Comparison of ENCODE assay signal across 10 mouse cellular contexts in genomic region chr1:134562457-134562856, GRCm38 (mm10). TPM values are rescaled to one million over a fixed set of nuclear protein-coding genes. Genes with fewer than 3 reads are reported as not detected.
DNase-seq lines count a peak whose midpoint lies in the region; ATAC-seq lines count a peak whose summit lies in the region.
"Had no signal": no experiment of that assay in that cellular context is flagged by ENCODE, and none has a peak within 500 bp of the region (broad histone marks: within the 10 kb centered on the region; RNA-seq: fewer than 3 reads in every experiment).

No protein-coding gene starts in this region.

- H3K36me3 ChIP-seq in lung, embryonic 16.5 days (ENCODE audit: control insufficient read depth, insufficient read depth, low read length), result no peaks in the 10 kb centered on the region
- H3K36me3 ChIP-seq in forebrain, embryonic 14.5 days (ENCODE audit: control insufficient read depth, insufficient read depth, low read length), result no peaks in the 10 kb centered on the region
- no peaks in the 10 kb centered on the region for H3K36me3 ChIP-seq in liver, embryonic 12.5 days
- H3K36me3 ChIP-seq in stomach, embryonic 16.5 days (ENCODE audit: control insufficient read depth, insufficient read depth, low read length), result no peaks in the 10 kb centered on the region

- no peak overlapping the region for H3K27ac ChIP-seq in lung, embryonic 16.5 days (ENCODE audit: low read length)
- no peak overlapping the region for H3K27ac ChIP-seq in forebrain, embryonic 14.5 days (ENCODE audit: low read depth, low read length)
- peak overlapping the region; percentile 63; the same call in 1 of the 2 replicates for H3K27ac ChIP-seq in liver, embryonic 12.5 days
- no peak overlapping the region for H3K27ac ChIP-seq in stomach, embryonic 16.5 days (ENCODE audit: low read length)

- no peaks in the 10 kb centered on the region for H3K9me3 ChIP-seq in lung, embryonic 16.5 days (ENCODE audit: control insufficient read depth, low read length)
- no peaks in the 10 kb centered on the region for H3K9me3 ChIP-seq in forebrain, embryonic 14.5 days (replicated peaks; ENCODE audit: control insufficient read depth, low read length)
- no peaks in the 10 kb centered on the region for H3K9me3 ChIP-seq in liver, embryonic 12.5 days (replicated peaks)
- no peaks in the 10 kb centered on the region for H3K9me3 ChIP-seq in stomach, embryonic 16.5 days (replicated peaks; ENCODE audit: control insufficient read depth, low read length)

- H3K4me2 ChIP-seq in lung, embryonic 16.5 days (ENCODE audit: low read depth, low read length), result peak overlapping the region; percentile 87
- H3K4me2 ChIP-seq in forebrain, embryonic 14.5 days (ENCODE audit: low read length), result peak overlapping the region; percentile 65
- peak overlapping the region; percentile 98 for H3K4me2 ChIP-seq in liver, embryonic 12.5 days
- H3K4me2 ChIP-seq in stomach, embryonic 16.5 days (ENCODE audit: low read depth, low read length), result peak overlapping the region; percentile 80

- H3K4me3 ChIP-seq in lung, embryonic 16.5 days (ENCODE audit: low read length), result peak overlapping the region; percentile 100
- H3K4me3 ChIP-seq in forebrain, embryonic 14.5 days (ENCODE audit: low read depth, low read length), result peak overlapping the region; percentile 100
- H3K4me3 ChIP-seq in liver, embryonic 12.5 days, result peak overlapping the region; percentile 89
- H3K4me3 ChIP-seq in stomach, embryonic 16.5 days (replicated peaks; ENCODE audit: low read length), result peak overlapping the region; percentile 100

- no peak for DNase-seq in lung, postnatal 14 days
- no peak for DNase-seq in forebrain, embryonic 14.5 days (ENCODE audit: low spot score)
- no peak for DNase-seq in spleen, postnatal 14 days (ENCODE audit: low spot score in 2 of 2)
- DNase-seq in left cerebral cortex, adult 8-10 months (ENCODE audit: low spot score in 2 of 2), result no peak
- DNase-seq in cerebellum, adult 11-12 months, result no peak
- DNase-seq: cerebellum, postnatal 36 days; kidney, postnatal 4 days had no signal

- H3K27me3 ChIP-seq in lung, embryonic 16.5 days (ENCODE audit: control insufficient read depth, insufficient read depth, low read depth, low read length), result no peaks in the 10 kb centered on the region
- no peaks in the 10 kb centered on the region for H3K27me3 ChIP-seq in forebrain, embryonic 14.5 days (replicated peaks; ENCODE audit: control insufficient read depth, insufficient read depth, low read length)
- H3K27me3 ChIP-seq in liver, embryonic 12.5 days (replicated peaks), result no peaks in the 10 kb centered on the region
- H3K27me3 ChIP-seq in stomach, embryonic 16.5 days (ENCODE audit: control insufficient read depth, insufficient read depth, low read length), result no peaks in the 10 kb centered on the region

- ATAC-seq in lung, embryonic 16.5 days (ENCODE audit: low read depth), result no peak
- no peak for ATAC-seq in forebrain, embryonic 14.5 days
- ATAC-seq in liver, embryonic 12.5 days, result no peak
- no peak for ATAC-seq in stomach, embryonic 16.5 days (ENCODE audit: insufficient read depth, low FRiP score)

- H3K9ac ChIP-seq in lung, embryonic 16.5 days (ENCODE audit: low read length), result no peak overlapping the region
- H3K9ac ChIP-seq in forebrain, embryonic 14.5 days (ENCODE audit: low read length), result peak overlapping the region; percentile 99
- H3K9ac ChIP-seq in liver, embryonic 12.5 days, result no peak overlapping the region
- H3K9ac ChIP-seq in stomach, embryonic 16.5 days (ENCODE audit: low read length), result no peak overlapping the region

- H3K4me1 ChIP-seq in lung, embryonic 16.5 days (replicated peaks; ENCODE audit: control insufficient read depth, insufficient read depth, low read length), result peaks cover 12% of the 10 kb centered on the region
- peaks cover 12% of the 10 kb centered on the region for H3K4me1 ChIP-seq in forebrain, embryonic 14.5 days (ENCODE audit: control insufficient read depth, insufficient read depth, low read length)
- H3K4me1 ChIP-seq in liver, embryonic 12.5 days, result peaks cover 50% of the 10 kb centered on the region
- H3K4me1 ChIP-seq in stomach, embryonic 16.5 days (ENCODE audit: control insufficient read depth, insufficient read depth, low read length), result peaks cover 13% of the 10 kb centered on the region

RNA-seq across cellular contexts. Expression of gene Kdm5b, which starts 2.5 kb away (rescaled TPM):
- 43.4 and 46.4 TPM in 2 replicates for polyA plus RNA-seq in lung, embryonic 16.5 days (2015; fragmentation: Nextera tagmentation; extraction: Ambion mirVana)
- 75.3 and 88.4 TPM in 2 replicates for polyA plus RNA-seq in forebrain, embryonic 14.5 days (2014; fragmentation: Nextera tagmentation; extraction: Ambion mirVana)
- 16.1 and 16.5 TPM in 2 replicates for polyA plus RNA-seq in liver, embryonic 12.5 days (2016; fragmentation: Nextera tagmentation; extraction: Ambion mirVana)
- polyA plus RNA-seq in stomach, embryonic 16.5 days (2015; fragmentation: Nextera tagmentation; extraction: Ambion mirVana), result 48.4 and 51.7 TPM in 2 replicates
- 10 to 100 TPM; 61.2 to 67.6 (median 63.5) TPM for total RNA-seq in left cerebral cortex, adult 8-10 months (2022)

RNA-seq across cellular contexts. Expression of gene Mgat4e, which starts 13.0 kb away (rescaled TPM):
- polyA plus RNA-seq in lung, embryonic 16.5 days (2015; fragmentation: Nextera tagmentation; extraction: Ambion mirVana), result not detected in 2 replicates
- polyA plus RNA-seq in forebrain, embryonic 14.5 days (2014; fragmentation: Nextera tagmentation; extraction: Ambion mirVana), result not detected in 2 replicates
- not detected in 2 replicates for polyA plus RNA-seq in liver, embryonic 12.5 days (2016; fragmentation: Nextera tagmentation; extraction: Ambion mirVana)
- not detected in 2 replicates for polyA plus RNA-seq in stomach, embryonic 16.5 days (2015; fragmentation: Nextera tagmentation; extraction: Ambion mirVana)
- total RNA-seq in left cerebral cortex, adult 8-10 months (2022), result not detected
